Mouse (Mus musculus): Measurements from ENCODE around the gene Slc25a26.

Gene Slc25a26

DNA sequence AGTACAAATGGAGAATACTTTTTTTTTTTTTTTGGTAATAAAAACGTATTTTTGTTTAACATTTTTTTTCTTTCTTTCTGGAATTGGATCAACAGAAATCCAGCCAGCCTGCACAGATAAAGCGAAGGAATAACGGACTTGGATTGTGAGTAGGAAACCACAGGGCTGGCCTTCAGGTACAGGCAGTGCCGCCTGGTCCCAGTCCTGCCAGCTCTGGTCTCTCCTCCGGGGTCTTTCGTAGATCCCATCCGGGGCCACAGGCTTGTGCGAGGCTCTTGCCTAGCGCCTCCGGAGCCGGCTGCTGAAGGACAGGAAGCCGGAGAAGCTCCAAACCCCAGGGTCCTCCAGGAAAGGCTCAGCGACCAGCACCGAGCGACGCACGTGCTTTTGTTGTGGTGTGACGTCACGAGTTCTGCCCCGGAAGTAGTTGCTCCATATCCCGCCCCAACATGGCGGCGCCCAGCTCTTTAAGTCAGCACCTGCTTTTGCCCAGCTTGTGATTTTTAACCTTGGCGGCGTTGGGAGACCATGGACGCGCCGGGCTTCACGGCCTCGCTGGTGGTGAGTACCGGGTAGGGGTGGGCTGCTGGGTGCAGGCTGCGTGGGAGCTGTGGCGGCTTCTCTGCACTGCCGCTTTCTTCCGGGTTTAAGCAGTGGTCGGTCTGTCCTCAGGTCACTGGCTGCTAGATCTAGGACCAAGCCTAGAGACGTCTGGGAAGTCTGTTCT, at the start of gene Slc25a26:
Gene Slc25a26 (plus strand): TSS at position 435 of the 727 bp plus-strand sequence.
- DNase-seq (ENCODE audit: inconsistent age in 2 of 2, low spot score in 1 of 2), result peak; percentile 90 to 97

DNA sequence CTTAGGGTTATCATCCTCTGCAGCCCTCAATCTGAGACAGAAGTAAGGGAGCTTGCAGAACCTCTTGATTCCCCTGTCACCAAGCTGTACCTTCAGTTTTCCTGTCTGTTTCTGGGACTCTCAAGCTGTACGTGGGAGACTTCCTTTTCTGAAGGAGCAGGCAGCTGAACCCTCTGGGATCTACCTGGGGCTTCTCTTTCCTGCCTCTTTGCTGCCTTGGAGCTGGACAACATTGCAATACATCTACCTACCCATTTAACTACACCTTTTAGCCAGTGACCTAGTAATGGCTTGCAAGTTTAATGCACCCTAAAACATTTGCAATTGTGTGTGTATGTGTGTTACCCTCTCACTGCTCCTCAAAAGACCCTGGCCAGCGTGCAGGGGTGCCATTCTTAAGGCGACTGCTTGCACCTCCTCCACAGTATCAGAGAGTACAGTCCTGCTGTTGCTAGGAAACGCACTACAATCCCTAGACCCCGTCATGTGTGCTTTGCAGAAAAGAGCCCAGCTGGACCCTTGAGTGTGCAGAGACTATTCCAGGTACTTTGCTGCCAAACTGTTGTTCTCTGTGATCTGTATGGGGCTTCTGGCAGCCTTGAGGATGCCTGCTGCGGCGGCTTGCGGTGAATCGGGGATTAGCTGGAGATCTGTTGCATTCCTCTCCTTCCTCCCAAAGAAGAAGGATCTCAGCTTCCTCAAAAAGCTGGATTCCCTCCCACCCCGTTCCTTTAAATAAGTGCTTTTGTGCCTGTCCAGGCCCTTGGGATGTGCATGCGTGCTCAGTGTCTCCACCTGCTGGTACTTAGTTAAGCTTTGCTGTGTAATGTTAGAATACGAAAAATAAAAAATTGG, 35.9 kb upstream of the Slc25a26 start:
- peak; percentile 30 to 78 for DNase-seq (ENCODE audit: inconsistent age in 2 of 2, low spot score in 1 of 2)

DNA sequence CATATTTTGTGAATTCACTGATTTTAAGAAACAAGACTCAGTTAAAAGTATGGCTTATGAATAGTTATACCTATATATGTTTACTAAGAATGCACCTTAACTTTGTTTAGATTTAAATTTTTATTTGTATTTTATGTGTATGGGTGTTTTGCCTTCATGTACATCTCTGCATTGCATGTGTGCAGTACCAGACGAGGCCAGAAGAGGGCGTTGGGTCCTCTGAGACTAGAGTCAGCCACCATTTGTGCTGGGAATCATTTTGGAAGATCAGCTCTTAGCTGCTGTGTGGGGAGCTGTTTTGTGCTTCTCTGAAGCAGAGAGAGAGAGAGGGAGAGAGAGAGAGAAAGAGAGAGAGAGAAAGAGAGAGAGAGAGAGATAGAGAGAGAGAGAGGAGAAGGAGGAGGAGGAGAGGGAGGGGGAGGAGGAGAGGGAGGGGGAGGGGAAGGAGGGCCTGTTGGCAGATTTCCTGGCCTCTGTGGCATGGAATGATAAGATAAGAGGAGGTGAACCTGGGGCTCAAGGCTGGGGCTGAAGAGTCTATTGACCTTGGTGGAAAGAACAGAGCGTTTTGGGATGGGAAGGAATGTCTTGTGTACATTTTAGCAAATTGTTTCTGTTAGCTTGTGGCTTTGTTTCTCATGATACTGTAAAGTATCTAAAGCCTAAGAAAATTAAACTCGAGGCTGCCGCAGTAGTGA, 33.5 kb upstream of the Slc25a26 start:
- DNase-seq (ENCODE audit: inconsistent age in 2 of 2, low spot score in 1 of 2), result peak; percentile 59 to 74

DNA sequence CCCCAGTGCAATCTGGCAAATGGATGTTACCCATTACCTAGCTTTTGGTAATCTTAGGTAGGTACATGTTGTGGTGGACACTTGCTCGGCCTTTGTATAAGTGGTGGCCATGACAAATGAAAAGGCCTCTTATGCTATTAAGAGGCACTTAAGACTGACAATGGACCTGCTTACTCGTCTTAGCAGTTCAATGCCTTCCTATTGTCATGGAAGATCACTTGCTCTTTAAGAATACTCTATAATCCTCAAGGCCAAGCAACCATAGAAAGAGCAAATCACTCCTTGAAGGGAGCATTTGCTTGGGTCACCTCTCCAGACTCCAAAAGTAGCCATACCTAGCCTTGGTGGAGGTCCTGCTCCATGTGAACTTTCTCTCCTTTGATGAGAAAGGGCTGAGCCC, 7.4 kb upstream of the Slc25a26 start:
- DNase-seq (ENCODE audit: inconsistent age in 2 of 2, low spot score in 1 of 2), result no peak

DNA sequence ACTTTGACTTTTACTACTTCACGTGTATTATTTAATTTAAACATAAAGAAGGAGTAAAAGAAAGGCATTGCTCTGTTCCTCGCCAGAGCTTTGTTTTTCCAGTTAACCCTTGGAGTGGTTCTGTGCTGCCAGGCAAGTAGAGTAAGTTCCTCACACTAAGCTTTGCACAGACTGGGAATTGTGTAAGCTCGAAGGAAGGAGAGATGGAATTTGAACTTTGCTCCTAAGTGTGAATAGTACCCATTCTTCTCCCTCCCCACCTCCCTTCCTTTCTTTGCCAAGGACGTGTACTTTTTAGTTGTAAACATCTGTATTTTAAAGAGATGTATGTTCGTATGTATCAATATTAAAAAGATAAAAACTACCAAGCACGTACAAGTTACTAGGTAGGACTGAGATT, 3.8 kb downstream of the Slc25a26 start:
- DNase-seq (ENCODE audit: inconsistent age in 2 of 2, low spot score in 1 of 2), result no peak

DNA sequence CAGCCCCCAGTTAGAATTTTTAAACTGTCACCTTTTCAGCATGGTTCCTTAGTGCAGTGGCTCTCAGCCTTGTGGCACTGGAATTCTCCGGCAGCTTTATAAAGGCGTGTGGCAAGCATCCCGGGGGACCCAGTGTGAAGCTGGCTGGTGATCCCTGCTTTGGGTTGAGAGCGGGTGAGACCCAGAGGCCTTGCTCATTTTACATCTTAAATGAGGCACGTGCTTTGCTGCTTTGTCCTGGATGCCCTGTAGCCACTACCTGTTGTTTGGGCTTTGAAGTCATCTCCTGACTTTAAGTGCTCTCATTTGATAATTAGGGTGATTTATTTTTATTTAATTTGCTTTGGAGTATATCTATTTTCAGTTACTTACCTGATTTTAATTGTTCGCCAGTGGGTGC, 7.8 kb downstream of the Slc25a26 start:
- DNase-seq (ENCODE audit: inconsistent age in 2 of 2, low spot score in 1 of 2), result no peak

DNA sequence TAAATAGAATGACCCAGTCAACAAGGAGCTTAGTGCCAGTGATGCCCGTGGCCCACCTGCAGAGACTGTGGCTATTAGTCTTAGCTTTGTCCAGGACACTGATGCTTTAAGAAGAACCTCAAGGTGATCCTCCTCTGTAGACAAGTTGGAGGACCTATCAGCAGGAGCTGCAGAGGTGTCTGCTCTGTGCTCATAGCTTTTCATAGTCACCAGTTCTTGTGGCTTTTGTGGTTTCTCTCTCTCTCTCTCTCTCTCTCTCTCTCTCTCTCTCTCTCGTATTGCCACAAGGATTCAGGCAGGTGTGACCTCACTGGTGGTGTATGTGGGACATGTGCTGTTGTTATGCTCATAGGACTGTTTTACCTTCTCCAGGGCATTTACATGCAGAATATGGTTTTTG, 8.7 kb downstream of the Slc25a26 start:
- no peak for DNase-seq (ENCODE audit: inconsistent age in 2 of 2, low spot score in 1 of 2)

DNA sequence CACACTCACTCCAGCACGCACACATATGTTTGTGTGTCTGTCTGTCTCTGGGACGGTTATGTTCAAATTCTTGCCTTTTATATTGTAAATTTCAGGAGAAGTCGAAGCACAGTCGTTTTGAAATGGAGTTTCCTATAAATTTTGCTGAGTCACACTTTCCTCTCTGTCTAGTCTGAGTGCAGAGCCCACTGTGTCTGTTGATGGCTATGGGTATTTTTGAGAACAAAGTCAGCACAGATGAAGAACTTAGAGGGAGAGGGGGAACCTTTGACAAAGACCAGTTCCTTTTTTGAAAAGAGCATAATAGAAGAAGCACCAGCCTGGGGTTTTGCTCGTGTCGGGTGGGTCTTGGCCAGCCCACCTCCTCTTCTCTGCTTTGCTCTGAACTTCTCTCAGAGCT, 9.1 kb downstream of the Slc25a26 start:
- DNase-seq (ENCODE audit: inconsistent age in 2 of 2, low spot score in 1 of 2), result no peak

DNA sequence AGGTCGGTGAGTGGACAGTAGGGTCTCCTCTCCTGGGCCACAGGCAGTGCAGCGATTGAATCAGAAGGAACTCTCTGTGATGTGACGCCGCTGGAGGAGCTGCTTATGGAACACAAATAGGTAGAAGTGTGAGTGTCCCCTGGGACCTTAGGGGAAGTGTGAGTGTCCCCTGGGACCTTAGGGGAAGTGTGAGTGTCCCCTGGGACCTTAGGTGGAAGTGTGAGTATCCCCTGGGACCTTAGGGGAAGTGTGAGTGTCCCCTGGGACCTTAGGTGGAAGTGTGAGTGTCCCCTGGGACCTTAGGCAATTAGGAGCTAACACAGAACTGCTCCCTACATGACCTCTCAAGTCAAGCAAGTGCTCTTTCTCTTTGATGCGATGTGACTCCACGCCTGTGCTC, 18.0 kb downstream of the Slc25a26 start:
- DNase-seq (ENCODE audit: inconsistent age in 2 of 2, low spot score in 1 of 2), result no peak

DNA sequence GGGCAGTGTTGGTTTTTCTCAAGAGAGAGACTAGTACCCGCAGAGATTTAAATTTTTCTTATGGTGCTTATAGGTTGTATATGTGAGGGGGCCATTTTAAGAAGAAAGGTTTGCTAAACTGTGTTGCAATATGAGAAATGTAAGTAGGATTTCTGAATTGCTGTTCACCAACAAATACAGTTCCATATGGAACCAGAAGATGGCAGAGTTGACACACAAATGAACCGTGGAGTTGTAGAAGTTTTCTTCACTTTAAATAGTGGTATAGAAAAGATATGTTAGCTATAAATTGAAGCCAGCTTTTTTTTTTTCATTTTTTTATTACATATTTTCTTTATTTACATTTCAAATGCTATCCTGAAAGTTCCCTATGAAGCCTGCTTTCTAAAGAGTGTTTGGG, 24.2 kb downstream of the Slc25a26 start:
- DNase-seq (ENCODE audit: inconsistent age in 2 of 2, low spot score in 1 of 2), result peak in 1 of 2 experiments; percentile 61

DNA sequence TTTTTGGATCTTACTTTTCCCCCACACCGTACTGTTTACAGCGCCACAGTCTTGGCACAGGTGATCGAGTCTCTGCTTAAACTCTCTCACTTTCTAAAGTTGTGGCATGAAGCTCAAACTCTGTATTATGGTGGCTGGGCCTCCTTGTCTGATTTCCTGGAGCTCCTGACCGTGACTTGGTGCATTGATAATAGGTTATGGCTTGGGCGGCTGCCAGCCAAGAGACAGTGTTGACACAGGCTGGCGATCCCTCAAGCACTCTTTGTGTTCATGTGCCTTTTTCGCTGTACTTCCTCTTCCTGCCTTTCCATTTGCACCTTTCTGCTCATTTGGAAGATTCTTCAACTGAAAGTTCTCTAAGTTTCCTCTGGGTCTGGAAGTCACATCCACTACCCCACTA, 30.6 kb downstream of the Slc25a26 start:
- DNase-seq (ENCODE audit: inconsistent age in 2 of 2, low spot score in 1 of 2), result no peak

DNA sequence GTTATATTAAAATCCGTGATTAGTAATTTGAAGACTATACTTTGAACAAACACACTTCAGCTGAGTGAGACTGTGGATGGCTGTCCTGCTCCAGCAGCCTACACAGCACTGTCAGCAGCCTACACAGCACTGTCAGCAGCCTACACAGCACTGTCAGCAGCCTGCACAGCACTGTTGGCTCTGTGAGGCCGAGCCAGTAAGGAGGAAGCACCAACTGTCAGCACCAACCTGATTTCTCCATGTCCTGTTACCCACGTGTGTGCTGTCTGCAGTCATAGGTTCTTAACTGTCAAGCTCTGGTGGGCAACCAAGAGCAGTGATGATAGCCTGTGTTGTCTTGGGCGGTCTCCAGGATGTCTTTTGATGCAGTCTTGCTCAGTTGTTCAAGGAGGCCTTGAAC, 32.0 kb downstream of the Slc25a26 start:
- DNase-seq (ENCODE audit: inconsistent age in 2 of 2, low spot score in 1 of 2), result no peak

DNA sequence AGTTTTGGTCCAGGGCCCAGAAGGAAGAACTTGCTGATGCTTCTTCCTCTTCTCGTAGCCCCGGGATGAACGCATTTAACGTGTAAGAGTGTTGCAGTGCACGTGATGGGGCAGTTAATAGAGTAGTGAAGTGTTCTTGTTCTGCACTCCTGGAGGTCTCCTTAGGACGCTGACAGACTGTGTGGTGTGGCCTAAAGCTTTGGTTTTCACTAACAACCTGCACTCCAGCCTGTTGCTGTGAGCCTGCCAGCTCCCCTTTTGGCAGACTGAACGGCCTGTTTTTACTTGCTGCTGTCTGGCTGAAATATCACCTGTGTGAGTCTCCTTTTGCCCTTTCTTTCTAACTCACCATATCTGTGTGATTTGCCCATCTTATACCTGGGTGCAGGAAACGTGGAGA, 36.3 kb downstream of the Slc25a26 start:
- DNase-seq (ENCODE audit: inconsistent age in 2 of 2, low spot score in 1 of 2), result no peak

DNA sequence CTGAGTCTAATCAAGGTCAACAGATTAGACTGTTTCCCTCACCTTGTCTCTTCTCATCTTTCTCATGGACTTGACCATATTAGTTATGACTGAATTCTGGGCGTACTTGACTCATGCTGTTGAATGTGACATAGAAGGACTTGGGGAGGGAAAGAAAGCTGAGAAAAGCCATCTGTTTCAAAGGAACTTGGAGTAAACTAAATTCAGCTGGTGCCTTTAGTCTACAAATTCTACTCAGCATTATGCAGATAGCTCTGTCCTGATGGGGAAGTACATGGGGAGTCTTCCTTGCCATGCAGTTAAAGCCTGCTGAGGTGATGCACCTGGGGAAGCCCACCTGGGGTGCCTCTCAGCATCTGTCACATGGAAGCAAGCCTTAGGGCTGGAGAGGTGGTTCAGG, 37.5 kb downstream of the Slc25a26 start:
- no peak for DNase-seq (ENCODE audit: inconsistent age in 2 of 2, low spot score in 1 of 2)

DNA sequence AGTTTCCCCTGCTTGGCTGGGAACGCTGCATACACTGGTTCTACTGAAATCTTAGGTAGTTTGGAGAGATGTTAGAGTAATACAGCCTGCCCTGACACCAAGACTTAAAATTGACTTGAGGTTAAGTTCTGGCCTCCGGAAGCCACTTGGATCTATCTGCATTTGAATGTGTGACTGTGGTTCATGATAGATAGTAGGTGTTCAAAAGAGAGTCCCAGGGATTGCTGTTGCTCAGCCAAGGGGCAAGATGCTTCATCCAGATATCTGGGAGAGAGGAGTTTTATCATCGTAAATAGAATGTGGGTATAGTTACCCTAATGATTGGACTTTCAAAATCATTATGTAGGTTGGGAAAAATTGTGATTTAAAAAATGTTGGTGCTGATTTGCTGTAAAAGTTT, 40.0 kb downstream of the Slc25a26 start:
- no peak for DNase-seq (ENCODE audit: inconsistent age in 2 of 2, low spot score in 1 of 2)

DNA sequence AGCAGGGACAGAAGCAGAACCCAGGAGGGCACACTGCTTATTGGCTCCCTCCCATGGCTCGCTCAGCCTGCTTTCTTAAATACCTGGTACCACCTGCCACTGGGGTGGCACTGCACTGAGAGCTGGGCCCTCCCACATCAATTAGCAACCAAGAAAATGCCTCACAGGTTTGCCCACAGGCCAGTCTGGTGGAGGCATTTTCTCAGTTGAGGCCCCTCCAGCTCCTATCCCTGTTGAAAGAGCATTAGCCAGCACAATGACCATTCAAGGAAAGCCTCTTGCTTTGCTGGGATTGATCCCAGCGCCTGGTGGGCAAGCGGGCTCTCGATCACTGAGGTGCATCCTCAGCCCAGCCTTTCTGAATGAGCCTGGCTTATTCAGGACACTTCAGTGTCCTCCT, 40.5 kb downstream of the Slc25a26 start:
- DNase-seq (ENCODE audit: inconsistent age in 2 of 2, low spot score in 1 of 2), result no peak

DNA sequence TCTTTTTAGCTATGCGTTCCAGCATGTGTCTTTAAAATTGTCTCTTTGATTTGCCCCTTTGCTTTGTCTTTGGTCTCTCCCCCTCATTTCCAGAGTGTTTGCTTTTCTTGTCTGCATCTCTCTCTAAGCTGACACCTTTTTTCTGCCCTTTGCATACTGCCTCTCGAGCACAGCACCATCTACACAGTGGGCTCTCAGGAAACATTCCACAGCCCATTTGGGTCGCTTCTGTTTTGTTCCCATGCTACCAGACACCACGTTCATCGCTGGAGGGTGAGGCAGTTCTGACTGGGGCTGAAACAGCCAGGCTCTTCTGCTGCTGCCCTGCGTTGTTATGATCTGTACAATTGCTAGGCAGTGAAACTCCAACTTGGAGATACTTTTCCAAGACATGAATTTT, 41.0 kb downstream of the Slc25a26 start:
- no peak for DNase-seq (ENCODE audit: inconsistent age in 2 of 2, low spot score in 1 of 2)

DNA sequence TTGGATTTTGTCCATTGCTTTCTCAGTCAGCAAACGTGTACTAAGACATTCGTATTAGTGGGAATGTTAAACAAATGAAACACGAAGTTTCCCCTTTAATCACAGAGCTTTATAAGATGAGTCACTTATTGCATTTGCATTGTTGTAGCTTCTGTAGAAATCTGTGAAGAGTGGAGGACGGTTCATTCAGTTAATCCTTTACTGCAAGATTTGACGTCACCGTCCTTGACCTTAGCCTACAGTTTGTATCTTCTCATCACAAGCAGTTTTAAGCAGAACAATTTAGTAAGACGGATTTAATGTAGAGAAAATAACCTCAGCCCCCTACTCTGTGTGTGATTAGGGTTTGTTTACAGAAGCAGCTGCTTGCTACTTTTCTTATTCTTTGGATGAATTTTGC, 41.7 kb downstream of the Slc25a26 start:
- peak in 1 of 2 experiments; percentile 66 for DNase-seq (ENCODE audit: inconsistent age in 2 of 2, low spot score in 1 of 2)

DNA sequence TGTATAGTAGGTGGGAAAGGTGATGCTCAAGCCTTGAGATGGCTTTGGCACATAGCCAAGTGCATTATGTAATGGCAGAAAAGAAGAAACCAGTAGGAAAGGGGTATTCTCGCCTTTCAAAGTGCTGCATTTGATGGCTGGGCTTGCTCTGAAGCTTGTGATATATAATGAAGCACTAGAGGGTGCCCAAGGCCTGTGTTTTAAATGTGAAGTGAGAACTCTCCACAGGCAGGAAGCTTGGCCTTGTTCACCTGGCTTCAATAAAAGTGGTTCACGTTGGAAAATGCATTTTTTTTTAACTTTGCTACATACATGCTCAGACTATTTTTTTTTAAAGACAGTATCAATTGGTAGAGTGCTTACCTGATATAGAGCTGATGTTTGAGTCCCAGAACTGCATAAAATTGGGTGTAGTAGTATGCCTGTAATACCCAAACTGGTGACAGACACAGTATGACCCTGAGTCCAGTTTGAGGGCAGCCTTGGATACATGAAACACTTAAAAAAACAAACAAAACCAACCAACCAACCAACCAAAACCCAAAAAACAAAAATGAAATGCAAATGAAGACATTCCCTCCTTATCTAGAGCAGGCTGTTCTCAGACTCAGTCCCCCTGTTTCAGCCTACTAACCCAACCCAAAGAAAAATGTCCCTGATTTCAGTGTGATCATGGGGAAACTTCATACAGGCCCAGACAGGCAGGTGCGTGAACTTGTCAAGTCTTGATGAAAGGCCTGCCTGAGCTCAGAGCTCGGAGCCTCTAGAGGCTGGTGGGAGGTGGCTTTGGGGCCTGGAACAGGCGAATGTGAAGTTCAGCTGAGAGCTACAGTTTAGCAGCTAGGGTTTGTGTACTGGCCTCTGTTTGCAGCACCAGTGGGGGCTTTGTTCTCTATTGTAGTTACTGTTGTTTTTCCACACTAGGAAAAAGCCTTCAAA, 44.0 kb downstream of the Slc25a26 start:
- peak; percentile 26 to 81 for DNase-seq (ENCODE audit: inconsistent age in 2 of 2, low spot score in 1 of 2)

DNA sequence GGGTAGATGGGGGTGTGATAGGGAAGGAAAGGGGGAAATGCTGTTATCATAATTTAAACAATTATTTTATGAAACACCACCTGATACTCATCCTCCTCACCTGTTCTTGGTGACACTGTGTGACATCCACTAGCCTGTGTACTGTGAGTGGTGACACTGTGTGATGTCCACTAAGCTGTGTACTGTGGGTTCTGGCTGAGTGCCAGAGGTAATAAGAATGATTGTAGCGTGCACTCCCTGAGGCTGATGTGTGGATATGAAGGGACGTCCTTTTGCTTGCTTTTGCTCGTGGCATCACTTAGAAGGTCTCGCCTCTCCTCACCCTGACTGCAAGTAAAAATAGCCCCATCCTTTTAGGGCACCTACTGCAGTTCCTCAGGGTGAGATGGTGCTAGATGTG, 47.1 kb downstream of the Slc25a26 start:
- no peak for DNase-seq (ENCODE audit: inconsistent age in 2 of 2, low spot score in 1 of 2)

DNA sequence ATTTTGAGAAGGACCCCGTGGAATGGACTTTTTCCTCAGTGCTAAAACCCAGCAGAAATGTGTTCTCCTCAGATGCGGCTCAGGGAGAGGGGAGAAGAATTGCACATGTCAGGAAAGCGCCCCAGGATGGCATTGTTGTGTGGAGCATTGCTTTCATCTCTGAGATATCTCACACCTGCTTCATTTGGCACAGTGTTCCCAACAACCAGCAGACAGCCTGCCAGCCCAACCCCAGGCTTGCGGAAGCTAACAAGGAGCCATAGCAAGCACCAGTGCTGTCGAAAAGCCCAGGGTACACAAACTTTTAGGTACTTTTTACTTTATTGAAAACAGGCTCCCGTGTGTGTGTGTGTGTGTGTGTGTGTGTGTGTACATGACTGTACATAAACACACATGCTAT, 50.2 kb downstream of the Slc25a26 start:
- DNase-seq (ENCODE audit: inconsistent age in 2 of 2, low spot score in 1 of 2), result no peak
